ENCODE assay signal across 9 mouse cellular contexts in genomic region chrX:10650881-10651280, GRCm38 (mm10).
DNase-seq lines count a peak whose midpoint lies in the region; ATAC-seq lines count a peak whose summit lies in the region.
"Had no signal": no experiment of that assay in that cellular context is flagged by ENCODE, and none has a peak within 500 bp of the region (broad histone marks: within the 10 kb centered on the region; RNA-seq: fewer than 3 reads in every experiment).

No protein-coding gene starts in this region.

- no peaks in the 10 kb centered on the region for H3K4me1 ChIP-seq in kidney, embryonic 16.5 days (ENCODE audit: insufficient read depth, low read length)
- H3K4me1 ChIP-seq: liver, embryonic 13.5 days had no signal

- peaks cover 3% of the 10 kb centered on the region; the same call in 1 of the 2 replicates for H3K27me3 ChIP-seq in kidney, embryonic 16.5 days (ENCODE audit: insufficient read depth, low read length)
- H3K27me3 ChIP-seq: liver, embryonic 13.5 days had no signal

- 29% methylated on average over 4 of the region's 4 CpGs for WGBS in kidney, embryonic 16.5 days

- H3K9ac ChIP-seq in kidney, embryonic 16.5 days (replicated peaks; ENCODE audit: low read length) = no peak overlapping the region
- H3K9ac ChIP-seq: liver, embryonic 13.5 days had no signal

- no peak overlapping the region for H3K4me2 ChIP-seq in kidney, embryonic 16.5 days (replicated peaks; ENCODE audit: low read depth, low read length)
- H3K4me2 ChIP-seq: liver, embryonic 13.5 days had no signal

- no peaks in the 10 kb centered on the region for H3K9me3 ChIP-seq in kidney, embryonic 16.5 days (ENCODE audit: low read length)
- H3K9me3 ChIP-seq: liver, embryonic 13.5 days had no signal

- no peak overlapping the region for H3K4me3 ChIP-seq in kidney, embryonic 16.5 days (ENCODE audit: low read length)
- H3K4me3 ChIP-seq: liver, embryonic 13.5 days had no signal

- ATAC-seq in kidney, embryonic 16.5 days (ENCODE audit: low FRiP score, low TSS enrichment) = no peak

- DNase-seq in cerebellum, postnatal 10 days = peak; percentile 23 to 43
- DNase-seq in cerebellum, adult 11-12 months = no peak
- peak; percentile 5 to 32 for DNase-seq in kidney, postnatal 36 days
- DNase-seq in ES-CJ7 (ENCODE audit: low read depth, low spot score) = peak; percentile 16
- DNase-seq in hindlimb bud, embryonic 11.5 days (ENCODE audit: extremely low spot score, low read depth, low spot score) = peak; percentile 24
- DNase-seq in gastrocnemius, postnatal 10 days = no peak
- DNase-seq in B cell, adult 2 months = no peak
- DNase-seq: liver, embryonic 13.5 days had no signal

- H3K27ac ChIP-seq in kidney, embryonic 16.5 days (ENCODE audit: low read length) = no peak overlapping the region
- H3K27ac ChIP-seq: liver, embryonic 13.5 days had no signal

- no peaks in the 10 kb centered on the region for H3K36me3 ChIP-seq in kidney, embryonic 16.5 days (ENCODE audit: insufficient read depth, low read length)
- H3K36me3 ChIP-seq: liver, embryonic 13.5 days had no signal

Comparison
In these comparisons a context has a peak if more than half of its experiments do, and no peak if none do; other contexts are left out.
1. DNase-seq: peak in cerebellum, postnatal 10 days (2 of 2), kidney, postnatal 36 days (2 of 2), ES-CJ7 (single experiment) and hindlimb bud, embryonic 11.5 days (single experiment); none in cerebellum, adult 11-12 months (single experiment), gastrocnemius, postnatal 10 days (single experiment) and B cell, adult 2 months (0 of 2).